Mouse (Mus musculus) olfactory bulb, adult 2 months (tissue): ENCODE measurements at regions not wholly inside any gene's neighbourhood (a gene's known extent, or its start where the extent isn't known, plus 50 kb on each side); places are given as distances from the start of the nearest gene placed in this dataset.

ENCODE experiments used
- CTCF ChIP-seq: fragments of 200-500 bp; IDR thresholded peaks from 2 replicates; pipeline ENCODE4 v1.5.1; 2012; ENCODE audit warnings: low read depth, mild to moderate bottlenecking, low read length, moderate library complexity; ENCODE audit not compliant: insufficient read depth
- POLR2A ChIP-seq: fragments of 200-500 bp; IDR thresholded peaks from 2 replicates; pipeline ENCODE4 v1.6.1; 2012; ENCODE audit warnings: mild to moderate bottlenecking, low read depth, low read length, moderate library complexity; ENCODE audit not compliant: insufficient read depth

GRCm38 (mm10) chr3:134694893-134695292, 133.9 kb upstream of the Tacr3 start:
- no peak for TF ChIP-seq POLR2A
- TF ChIP-seq CTCF: no peak
